Mouse (Mus musculus) stomach, postnatal 0 days (tissue): Measurements from ENCODE around the gene Gm17622. TPM values are rescaled to one million over a fixed set of nuclear protein-coding genes. Genes with fewer than 3 reads are reported as not detected.
A peak's percentile ranks its signal among the peaks of the same experiment; 100 is the strongest.

ENCODE experiments used
- ATAC-seq: fragments of 200-750 bp; cut with Nextera tagmentation; 2 replicates; pipeline ENCODE4 v1.8.0; 2017; ENCODE audit not compliant: low FRiP score, low TSS enrichment
- DNase-seq: peaks from one replicate; pipeline ENCODE4 v3.0.0-alpha.2; 2016; ENCODE audit warnings: low spot score
- H3K27ac ChIP-seq: fragments of 300-500 bp; sonication (generic); replicated peaks from 2 replicates; pipeline ENCODE4 v1.5.1; 2014; ENCODE audit warnings: mild to moderate bottlenecking, control low read depth
- H3K27me3 ChIP-seq: fragments of 300-500 bp; sonication (generic); 2 replicates; pipeline ENCODE4 v1.6.1; 2014; ENCODE audit warnings: low read length; ENCODE audit not compliant: control insufficient read depth, insufficient read depth
- H3K36me3 ChIP-seq: fragments of 300-500 bp; sonication (generic); 2 replicates; pipeline ENCODE4 v1.6.1; 2014; ENCODE audit warnings: low read length, mixed read lengths; ENCODE audit not compliant: control insufficient read depth, insufficient read depth
- H3K4me1 ChIP-seq: fragments of 300-500 bp; sonication (generic); replicated peaks from 2 replicates; pipeline ENCODE4 v1.6.1; 2014; ENCODE audit warnings: antibody characterized with exemption; ENCODE audit not compliant: control insufficient read depth, insufficient read depth
- H3K4me2 ChIP-seq: fragments of 300-500 bp; sonication (generic); replicated peaks from 2 replicates; pipeline ENCODE4 v1.6.1; 2014; ENCODE audit warnings: low read depth, mild to moderate bottlenecking, control low read depth, moderate library complexity
- H3K4me3 ChIP-seq: fragments of 300-500 bp; sonication (generic); 2 replicates; pipeline ENCODE4 v1.5.1; 2014; ENCODE audit warnings: low read depth, low read length, control low read depth
- H3K9ac ChIP-seq: fragments of 300-500 bp; sonication (generic); 2 replicates; pipeline ENCODE4 v1.6.1; 2014; ENCODE audit warnings: mild to moderate bottlenecking, low read length, control low read depth, mixed read lengths
- H3K9me3 ChIP-seq: fragments of 300-500 bp; sonication (generic); 2 replicates; pipeline ENCODE4 v1.6.1; 2016; ENCODE audit warnings: low read length; ENCODE audit not compliant: control insufficient read depth
- CTCF ChIP-seq: IDR thresholded peaks from 2 replicates; pipeline ENCODE4 v1.5.1; 2016; ENCODE audit warnings: antibody characterized with exemption, low read depth, mild to moderate bottlenecking, moderate library complexity
- EP300 ChIP-seq: optimal IDR thresholded peaks from 2 replicates; pipeline ENCODE3; 2016; ENCODE audit warnings: antibody characterized with exemption
- WGBS: fragments of 180-500 bp; shearing (Covaris S2); extraction: QIAGEN DNeasy Blood & Tissue Kit; methylation state at CpG from one replicate; pipeline ENCODE4 v1.1.7; 2014; 5-methylcytosine and 5-hydroxymethylcytosine counted together
- polyA plus RNA-seq: library from polyadenylated mRNA; unstranded; fragments of >200 nt; fragmentation: Nextera tagmentation; extraction: Ambion mirVana; gene quantifications from 2 replicates; pipeline ENCODE4 v1.2.1, GENCODE M21; 2015

Gene Gm17622
- polyA plus RNA-seq, 1 experiment from 2014 or later, result not detected

- 63% methylated on average over 3 of the region's 3 CpGs for WGBS
- DNase-seq (peak; percentile 82), ATAC-seq (peak; percentile 96)
- H3K4me1 ChIP-seq, result no peaks in the 10 kb centered on the region
- H3K27me3 ChIP-seq, result no peaks in the 10 kb centered on the region
- no peak overlapping the region for H3K4me2 ChIP-seq
- H3K9me3 ChIP-seq, result no peaks in the 10 kb centered on the region
- TF ChIP-seq EP300 (no peak), CTCF (peak; percentile 30; the same call in 1 of the 2 replicates)
- peak overlapping the region; percentile 76 for H3K27ac ChIP-seq
- H3K36me3 ChIP-seq, result no peaks in the 10 kb centered on the region
- no peak overlapping the region for H3K9ac ChIP-seq
- H3K4me3 ChIP-seq, result no peak overlapping the region
Measured at GRCm38 (mm10) chr13:96454288-96454687, 36.2 kb upstream of the Gm17622 start.

- DNase-seq (no peak), ATAC-seq (no peak)
- Histone ChIP-seq H3K9ac (no peak overlapping the region), H3K27ac (no peak overlapping the region), H3K36me3 (no peaks in the 10 kb centered on the region), H3K4me2 (no peak overlapping the region), H3K4me3 (no peak overlapping the region), H3K27me3 (no peaks in the 10 kb centered on the region), H3K9me3 (no peaks in the 10 kb centered on the region), H3K4me1 (no peaks in the 10 kb centered on the region)
- no peak for TF ChIP-seq EP300
- no peak for TF ChIP-seq CTCF
- 85% methylated on average over 5 of the region's 5 CpGs for WGBS
Measured at GRCm38 (mm10) chr13:96457566-96457965, 33.0 kb upstream of the Gm17622 start.

GRCm38 (mm10) chr13:96458018-96458417, 32.5 kb upstream of the Gm17622 start:
- ATAC-seq (peak; percentile 58), DNase-seq (no peak)
- Histone ChIP-seq H3K4me1 (no peaks in the 10 kb centered on the region), H3K27me3 (no peaks in the 10 kb centered on the region), H3K9ac (no peak overlapping the region), H3K9me3 (no peaks in the 10 kb centered on the region), H3K4me3 (no peak overlapping the region), H3K36me3 (no peaks in the 10 kb centered on the region), H3K4me2 (no peak overlapping the region), H3K27ac (no peak overlapping the region; the same call in 1 of the 2 replicates)
- 54% methylated on average over 5 of the region's 5 CpGs for WGBS
- TF ChIP-seq CTCF, result no peak
- no peak for TF ChIP-seq EP300

- TF ChIP-seq CTCF (no peak), EP300 (no peak)
- H3K4me1 ChIP-seq, result no peaks in the 10 kb centered on the region
- H3K36me3 ChIP-seq, result no peaks in the 10 kb centered on the region
- no peak overlapping the region for H3K4me3 ChIP-seq
- H3K4me2 ChIP-seq, result no peak overlapping the region
- ATAC-seq (no peak), DNase-seq (no peak)
- H3K27ac ChIP-seq, result no peak overlapping the region; the same call in 1 of the 2 replicates
- no peak overlapping the region for H3K9ac ChIP-seq
- WGBS, result 68% methylated on average over 4 of the region's 4 CpGs
- H3K9me3 ChIP-seq, result no peaks in the 10 kb centered on the region
- no peaks in the 10 kb centered on the region for H3K27me3 ChIP-seq
Measured at GRCm38 (mm10) chr13:96458606-96459005, 31.9 kb upstream of the Gm17622 start.

DNA sequence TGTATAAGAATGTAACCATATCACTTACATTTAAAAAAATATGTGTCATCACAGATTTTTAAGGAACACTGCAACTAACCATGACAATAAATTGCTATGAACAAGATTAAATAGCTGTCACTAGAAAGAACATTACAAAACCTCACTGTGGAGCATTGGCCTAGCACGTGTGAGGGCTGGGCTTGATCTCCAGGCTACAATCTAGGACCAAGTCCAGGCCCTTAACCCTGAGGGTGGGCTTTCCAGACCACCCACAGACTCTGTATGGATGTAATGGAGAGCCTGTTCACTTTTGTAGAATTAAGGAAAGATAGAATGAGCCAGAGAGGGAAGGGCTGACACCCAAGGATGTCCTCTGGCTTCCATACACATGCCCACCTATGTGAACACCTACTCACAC, 27.9 kb upstream of the Gm17622 start:
- Histone ChIP-seq H3K9ac (no peak overlapping the region), H3K27ac (no peak overlapping the region), H3K36me3 (no peaks in the 10 kb centered on the region), H3K27me3 (no peaks in the 10 kb centered on the region), H3K4me1 (no peaks in the 10 kb centered on the region), H3K4me3 (no peak overlapping the region), H3K4me2 (no peak overlapping the region), H3K9me3 (no peaks in the 10 kb centered on the region)
- DNase-seq, result no peak
- ATAC-seq, result no peak
- 33% methylated on average over 1 of the region's 1 CpGs for WGBS
- no peak for TF ChIP-seq EP300
- no peak for TF ChIP-seq CTCF

GRCm38 (mm10) chr13:96465315-96465714, 25.2 kb upstream of the Gm17622 start:
- DNase-seq, result no peak
- Histone ChIP-seq H3K4me1 (no peaks in the 10 kb centered on the region), H3K27ac (no peak overlapping the region), H3K36me3 (no peaks in the 10 kb centered on the region), H3K9ac (no peak overlapping the region), H3K27me3 (no peaks in the 10 kb centered on the region), H3K9me3 (no peaks in the 10 kb centered on the region), H3K4me3 (no peak overlapping the region), H3K4me2 (no peak overlapping the region)
- WGBS, result 56% methylated on average over 5 of the region's 5 CpGs
- no peak for TF ChIP-seq CTCF
- no peak for TF ChIP-seq EP300
- no peak for ATAC-seq

DNA sequence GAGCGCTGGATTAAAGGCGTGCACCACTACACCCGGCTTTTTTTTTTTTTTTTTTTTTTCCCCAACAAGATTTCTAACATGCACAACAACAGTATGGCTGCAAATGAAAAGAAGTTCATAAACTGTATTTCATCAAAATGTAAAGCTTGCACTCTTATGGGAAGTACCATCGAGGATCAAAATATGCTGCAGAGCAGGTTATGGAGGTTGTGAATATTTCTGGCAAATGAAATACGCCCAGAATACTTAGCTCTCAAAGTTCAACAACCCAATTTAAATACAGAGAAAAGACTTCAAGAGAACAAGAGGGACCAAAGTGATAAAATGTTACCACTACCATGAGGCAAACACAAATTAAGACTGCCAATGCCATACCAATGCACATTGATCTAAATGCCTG, 21.9 kb upstream of the Gm17622 start:
- Histone ChIP-seq H3K4me3 (no peak overlapping the region), H3K27ac (no peak overlapping the region), H3K9ac (no peak overlapping the region), H3K4me2 (no peak overlapping the region), H3K4me1 (no peaks in the 10 kb centered on the region), H3K36me3 (no peaks in the 10 kb centered on the region), H3K9me3 (no peaks in the 10 kb centered on the region), H3K27me3 (no peaks in the 10 kb centered on the region)
- ATAC-seq (no peak), DNase-seq (no peak)
- TF ChIP-seq EP300 (no peak), CTCF (no peak)
- 79% methylated on average over 5 of the region's 5 CpGs for WGBS
